Mouse (Mus musculus) skeletal muscle tissue, adult 2 months (tissue): Measurements from ENCODE around the gene Cdkal1.

Experiments used
- DNase-seq: peaks from one replicate; pipeline ENCODE4 v3.0.0-alpha.2; 2012; ENCODE audit warnings: low read depth, low spot score

The Cdkal1 gene

GRCm38 (mm10) chr13:29414470-29414869 lies 441.0 kb downstream of the Cdkal1 start:
- peak; percentile 10 for DNase-seq

- no peak for DNase-seq
Measured at GRCm38 (mm10) chr13:29411176-29411575, 444.3 kb downstream of the Cdkal1 start.

GRCm38 (mm10) chr13:29407619-29408018 lies 447.9 kb downstream of the Cdkal1 start:
- no peak for DNase-seq

- DNase-seq: no peak
Measured at GRCm38 (mm10) chr13:29405316-29405715, 450.2 kb downstream of the Cdkal1 start.

GRCm38 (mm10) chr13:29403217-29403616 lies 452.3 kb downstream of the Cdkal1 start:
- DNase-seq: no peak

- DNase-seq: no peak
Measured at GRCm38 (mm10) chr13:29402526-29403040, 452.9 kb downstream of the Cdkal1 start.

GRCm38 (mm10) chr13:29399908-29400307 lies 455.6 kb downstream of the Cdkal1 start:
- DNase-seq: no peak

- no peak for DNase-seq
Measured at GRCm38 (mm10) chr13:29398456-29398855, 457.0 kb downstream of the Cdkal1 start.

GRCm38 (mm10) chr13:29395694-29396093 lies 459.8 kb downstream of the Cdkal1 start:
- no peak for DNase-seq

- no peak for DNase-seq
Measured at GRCm38 (mm10) chr13:29390025-29390424, 465.4 kb downstream of the Cdkal1 start.

- no peak for DNase-seq
Measured at GRCm38 (mm10) chr13:29388918-29389317, 466.6 kb downstream of the Cdkal1 start.

- no peak for DNase-seq
Measured at GRCm38 (mm10) chr13:29377572-29377971, 477.9 kb downstream of the Cdkal1 start.

GRCm38 (mm10) chr13:29371916-29372315 lies 483.6 kb downstream of the Cdkal1 start:
- no peak for DNase-seq

GRCm38 (mm10) chr13:29371466-29371771 lies 484.1 kb downstream of the Cdkal1 start:
- no peak for DNase-seq

- DNase-seq: no peak
Measured at GRCm38 (mm10) chr13:29370731-29371465, 484.6 kb downstream of the Cdkal1 start.

GRCm38 (mm10) chr13:29368806-29369205 lies 486.7 kb downstream of the Cdkal1 start:
- DNase-seq: no peak

GRCm38 (mm10) chr13:29364901-29365625 lies 490.4 kb downstream of the Cdkal1 start:
- DNase-seq: no peak

- no peak for DNase-seq
Measured at GRCm38 (mm10) chr13:29364009-29364408, 491.5 kb downstream of the Cdkal1 start.

GRCm38 (mm10) chr13:29361842-29362241 lies 493.6 kb downstream of the Cdkal1 start:
- no peak for DNase-seq

- DNase-seq: no peak
Measured at GRCm38 (mm10) chr13:29360899-29361298, 494.6 kb downstream of the Cdkal1 start.

- DNase-seq: no peak
Measured at GRCm38 (mm10) chr13:29359341-29359740, 496.1 kb downstream of the Cdkal1 start.

GRCm38 (mm10) chr13:29357483-29357882 lies 498.0 kb downstream of the Cdkal1 start:
- DNase-seq: no peak

GRCm38 (mm10) chr13:29356158-29356485 lies 499.4 kb downstream of the Cdkal1 start:
- no peak for DNase-seq
